Mouse (Mus musculus) brain, embryonic 14.5 days (tissue): ENCODE measurements around the gene Krt24.

Experiments
- CTCF ChIP-seq: fragments of 200-500 bp; IDR thresholded peaks from 2 replicates; pipeline ENCODE4 v1.5.1; 2012; ENCODE audit warnings: inconsistent platforms, mild to moderate bottlenecking, moderate library complexity, borderline replicate concordance; ENCODE audit not compliant: insufficient read depth, insufficient read length; ENCODE audit errors: extremely low read depth
- POLR2A ChIP-seq: fragments of 200-500 bp; IDR thresholded peaks from 2 replicates; pipeline ENCODE4 v1.6.1; 2012; ENCODE audit warnings: mild to moderate bottlenecking, inconsistent platforms, borderline replicate concordance; ENCODE audit not compliant: poor library complexity, insufficient read depth, insufficient read length, severe bottlenecking; ENCODE audit errors: extremely low read depth

- TF ChIP-seq POLR2A: no peak
- no peak for TF ChIP-seq CTCF
Observed at GRCm38 (mm10) chr11:99272721-99273120, 12.3 kb downstream of the Krt24 start.
